Mouse (Mus musculus) layer of hippocampus, postnatal 25 days (tissue): ENCODE measurements around the gene Arhgef16. TPM values are rescaled to one million over a fixed set of nuclear protein-coding genes. Genes with fewer than 3 reads are reported as not detected.

Experiments
- DNase-seq, 2 experiments: peaks; one replicate each; pipeline ENCODE4 v3.0.0; 2022; ENCODE audit warnings: mixed read lengths in 2 of 2, low spot score in 1 of 2; ENCODE audit errors: extremely low spot score in 1 of 2
- total RNA-seq, 2 experiments: library from RNA; stranded (reverse); gene quantifications; 2 replicates each; pipeline ENCODE4 v1.2.3; 2021

Gene Arhgef16
- total RNA-seq, 2 experiments from 2014 or later: 0.20 to 0.82 TPM

DNA sequence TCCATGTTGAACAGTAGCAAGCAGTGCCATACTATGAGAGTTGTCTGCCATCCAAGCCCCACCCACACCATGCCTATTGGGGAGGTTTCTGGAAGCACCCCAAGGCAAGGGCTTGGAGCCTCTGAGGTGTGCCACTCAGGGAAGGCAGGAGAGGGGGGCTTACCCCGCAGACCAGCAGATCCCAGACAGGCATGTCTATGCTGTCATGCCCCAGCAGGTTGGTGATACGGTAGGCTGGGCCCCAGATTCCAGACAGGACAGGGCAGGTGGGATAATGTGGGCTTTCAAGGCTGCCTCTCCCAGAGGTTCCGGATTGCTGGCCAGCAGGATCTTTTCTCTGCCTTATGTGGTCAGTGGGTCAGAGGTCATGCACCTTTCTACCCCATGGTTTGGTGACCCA is 65.5 kb downstream of the Arhgef16 start:
- no peak for DNase-seq

DNA sequence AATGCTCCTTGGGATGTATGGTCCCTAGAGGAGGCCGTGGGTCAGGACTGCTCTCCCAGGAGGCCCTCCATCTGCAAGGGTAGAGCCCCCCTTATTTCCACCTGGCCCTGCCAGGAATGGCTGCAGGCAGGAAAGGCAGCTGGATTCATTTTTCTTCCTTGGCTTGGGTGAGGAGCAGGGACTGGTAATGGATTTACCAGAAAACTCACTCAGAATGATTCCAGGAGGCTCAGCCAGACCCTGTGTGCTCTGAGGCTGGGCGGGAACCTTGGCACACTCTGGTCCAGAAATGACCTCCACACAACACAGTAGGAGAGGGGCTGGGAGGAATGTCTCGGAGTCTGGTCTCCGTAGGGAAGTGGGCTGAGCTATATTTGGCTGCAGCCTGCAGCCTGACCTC is 69.2 kb downstream of the Arhgef16 start:
- no peak for DNase-seq

DNA sequence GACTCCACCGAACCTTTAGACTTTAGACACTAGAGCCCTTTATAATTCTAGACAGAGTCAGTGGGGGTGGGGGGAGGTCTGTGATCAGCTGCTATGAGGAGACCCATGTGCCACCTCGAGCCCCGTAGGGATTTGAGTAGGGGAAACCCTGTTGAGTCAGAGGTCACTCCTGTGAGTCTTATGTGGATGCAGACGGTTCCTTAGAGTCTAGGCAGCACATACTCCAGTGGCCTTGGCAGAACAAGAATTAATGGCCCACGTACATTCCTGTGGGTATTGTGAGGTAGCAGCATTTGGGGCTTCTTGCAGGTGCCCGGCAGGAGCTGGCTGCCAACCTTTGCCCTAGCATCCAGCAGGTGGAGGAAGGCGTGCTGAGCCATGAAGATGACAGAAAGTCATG is 70.1 kb downstream of the Arhgef16 start:
- no peak for DNase-seq

DNA sequence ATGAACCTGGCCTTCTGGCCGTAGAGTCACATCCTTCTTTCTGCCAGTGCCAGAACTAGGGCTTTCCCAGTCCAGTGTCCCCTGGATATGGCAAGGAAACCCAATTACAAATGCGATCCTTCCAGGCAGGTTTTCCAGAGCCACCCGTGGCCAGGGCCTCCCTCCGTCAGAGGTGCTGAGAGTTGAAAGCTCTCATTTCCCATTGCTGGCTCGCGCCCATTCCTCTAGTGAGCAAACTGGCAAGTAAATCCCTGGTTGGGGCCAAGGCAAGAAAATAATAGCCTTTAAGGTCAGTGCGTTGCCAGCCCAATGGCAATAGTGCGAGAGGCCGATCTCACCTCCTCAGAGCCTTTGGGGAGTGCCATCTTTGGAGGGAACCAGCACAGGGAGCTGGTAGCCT is 71.9 kb downstream of the Arhgef16 start:
- no peak for DNase-seq

Other genes with a start within 250 kb of the Arhgef16 start
- 1 to 10 TPM; 2.4 to 3.1 TPM for gene Trp73, start 161.5 kb downstream of the Arhgef16 start, total RNA-seq
- 10 to 100 TPM; 30.5 to 36.0 TPM for gene Wrap73, start 159.3 kb downstream of the Arhgef16 start, total RNA-seq
- gene Tprgl, start 141.0 kb downstream of the Arhgef16 start, total RNA-seq: 100 to 1,000 TPM; 170 to 189 TPM
- gene Megf6, start 130.9 kb downstream of the Arhgef16 start, total RNA-seq: 1 to 10 TPM; 4.9 to 5.6 TPM
- gene B230104I21Rik, start 34.5 kb upstream of the Arhgef16 start, total RNA-seq: 1 to 10 TPM in 1 of 2 experiments, under 1 TPM in 1; 0.32 to 1.0 TPM